Comparison of ENCODE assay signal across 8 mouse cellular contexts in genomic region chr8:92133484-92134406, GRCm38 (mm10).
DNase-seq lines count a peak whose midpoint lies in the region; ATAC-seq and TF ChIP-seq lines count a peak whose summit lies in the region.

No protein-coding gene starts in this region.

- peaks cover 39% of the 10 kb centered on the region for H3K27me3 ChIP-seq in hindbrain, embryonic 13.5 days
- H3K27me3 ChIP-seq in midbrain, embryonic 12.5 days: peaks cover 74% of the 10 kb centered on the region

- H3K36me3 ChIP-seq in hindbrain, embryonic 13.5 days: no peaks in the 10 kb centered on the region
- no peaks in the 10 kb centered on the region for H3K36me3 ChIP-seq in midbrain, embryonic 12.5 days

- peak; percentile 82 for ATAC-seq in hindbrain, embryonic 13.5 days (ENCODE audit: low FRiP score)
- peak; percentile 91 for ATAC-seq in midbrain, embryonic 12.5 days (ENCODE audit: low FRiP score, low read depth)

- peaks cover 47% of the 10 kb centered on the region for H3K4me1 ChIP-seq in hindbrain, embryonic 13.5 days (replicated peaks)
- peaks cover 61% of the 10 kb centered on the region for H3K4me1 ChIP-seq in midbrain, embryonic 12.5 days

- peak; percentile 82 for DNase-seq in Muller cell, postnatal 12 days (ENCODE audit: inconsistent ontology term)
- peak; percentile 86 for DNase-seq in embryo, embryonic 10 days (ENCODE audit: low spot score)
- no peak for DNase-seq in gastrocnemius, adult 2 months
- DNase-seq in liver: no peak
- no peak for DNase-seq in kidney, adult 18-20 months
- DNase-seq in thymus, postnatal 14 days: no peak

- WGBS in hindbrain, embryonic 13.5 days: 5% methylated on average over 24 of the region's 24 CpGs
- WGBS in midbrain, embryonic 12.5 days: 3% methylated on average over 24 of the region's 24 CpGs

- no peak overlapping the region for H3K4me3 ChIP-seq in hindbrain, embryonic 13.5 days
- no peak overlapping the region for H3K4me3 ChIP-seq in midbrain, embryonic 12.5 days
- no peak overlapping the region for H3K4me3 ChIP-seq in gastrocnemius, adult 2 months

- no peaks in the 10 kb centered on the region for H3K9me3 ChIP-seq in hindbrain, embryonic 13.5 days
- H3K9me3 ChIP-seq in midbrain, embryonic 12.5 days: no peaks in the 10 kb centered on the region

- peak overlapping the region; percentile 81 for H3K27ac ChIP-seq in hindbrain, embryonic 13.5 days
- H3K27ac ChIP-seq in midbrain, embryonic 12.5 days (replicated peaks): peak overlapping the region; percentile 86
- H3K27ac ChIP-seq in gastrocnemius, adult 2 months: no peak overlapping the region

- intact Hi-C loops in gastrocnemius, adult 2 months (cut with DNase I): no loop called here

- no peak for TF ChIP-seq CTCF in gastrocnemius, adult 2 months (IDR thresholded peaks at IDR 0.05)

- H3K4me2 ChIP-seq in hindbrain, embryonic 13.5 days: peak overlapping the region; percentile 32
- peak overlapping the region; percentile 41 for H3K4me2 ChIP-seq in midbrain, embryonic 12.5 days (replicated peaks)

- peak overlapping the region; percentile 24; the same call in 1 of the 2 replicates for H3K9ac ChIP-seq in hindbrain, embryonic 13.5 days
- 0 out of 2 replicates have a peak overlapping the region, but pooled peaks have one; percentile 7 for H3K9ac ChIP-seq in midbrain, embryonic 12.5 days (replicated peaks)

Comparison
In these comparisons a context has a peak if more than half of its experiments do, and no peak if none do; other contexts are left out.
1. DNase-seq: peak in Muller cell, postnatal 12 days (single experiment) and embryo, embryonic 10 days (single experiment); none in gastrocnemius, adult 2 months (single experiment), liver (single experiment), kidney, adult 18-20 months (single experiment) and thymus, postnatal 14 days (single experiment).